Mouse (Mus musculus): ENCODE data around the gene Mab21l1.

GRCm38 (mm10) chr3:55781429-55782055 lies 768 bp upstream of the Mab21l1 start:
- no peak for TF ChIP-seq POLR2A (IDR thresholded peaks at IDR 0.05; ENCODE audit: borderline replicate concordance, extremely low read depth, low read depth, low read length)
- no peak for TF ChIP-seq CTCF (IDR thresholded peaks at IDR 0.05; ENCODE audit: insufficient read depth, low read length)
